Mouse (Mus musculus): Measurements from ENCODE around the gene Zfp568.

Zfp568 gene

GRCm38 (mm10) chr7:30064622-30065021 lies 80.9 kb downstream of the Zfp568 start:
- no peak for DNase-seq

DNA sequence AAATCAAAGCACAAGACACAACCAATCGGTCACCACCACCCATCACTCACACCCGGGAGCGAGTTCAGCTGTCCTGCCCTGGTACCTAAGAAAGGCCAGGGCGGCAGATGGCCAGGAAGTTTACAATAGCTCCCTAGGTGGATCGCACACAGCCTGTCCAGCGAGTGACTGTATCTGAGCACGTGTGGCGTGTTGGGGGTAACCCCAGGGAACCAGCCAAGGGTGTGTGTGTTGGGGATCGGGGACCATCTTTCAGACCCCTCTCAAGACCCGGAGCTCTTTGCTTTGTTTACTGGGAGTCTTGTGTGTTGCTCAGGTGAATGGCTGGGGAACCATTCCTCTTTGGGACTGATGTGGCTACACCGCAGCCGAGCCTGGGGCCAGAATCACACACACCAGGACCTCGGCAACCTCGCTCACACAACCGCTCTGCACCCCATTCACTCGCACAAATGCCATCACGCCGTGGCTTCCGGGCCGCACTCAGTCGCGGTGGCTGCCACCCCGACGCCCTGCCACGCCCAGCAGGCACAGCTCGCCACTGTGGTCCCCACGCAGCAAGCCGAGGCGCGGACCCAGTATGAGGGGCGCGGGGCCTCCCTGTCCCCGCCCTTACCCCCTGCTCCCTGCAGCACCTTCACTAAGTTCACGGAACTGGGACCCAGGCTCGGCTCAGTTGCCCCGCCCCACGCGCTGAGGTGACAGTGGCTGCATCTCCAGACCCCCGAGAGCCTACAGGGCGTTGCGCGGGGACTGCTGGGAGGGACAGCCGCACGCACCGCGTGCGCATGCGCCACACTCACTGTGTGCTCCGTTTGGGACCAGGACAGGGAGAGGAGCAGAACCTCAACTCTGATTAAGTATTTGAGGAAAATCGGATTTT lies 88.6 kb downstream of the Zfp568 start, which contains the start of gene Zfp82:
Zfp82 (minus strand) TSS at position 755 of the 883 bp plus-strand sequence.
- DNase-seq = peak; percentile 66

All from kidney, adult 11 months (tissue).